Mouse (Mus musculus) spleen, postnatal 36 days (tissue): ENCODE results near the gene Pdzd7.
"Not testable (repeated sequence)": the region's sequence is repeated elsewhere in the genome, so short reads cannot be mapped to it uniquely, and the experiment has no call there.

Experiments used
- DNase-seq, 2 experiments: peaks; one replicate each; pipeline ENCODE4 v3.0.0; 2022; ENCODE audit warnings: low spot score in 2 of 2, mixed read lengths in 1 of 2

Pdzd7 gene

GRCm38 (mm10) chr19:45058841-45059240, 13.3 kb upstream of the Pdzd7 start:
- no peak for DNase-seq

GRCm38 (mm10) chr19:45058113-45058839, 12.8 kb upstream of the Pdzd7 start:
- peak; percentile 90 to 93 for DNase-seq

GRCm38 (mm10) chr19:45057724-45058112, 12.2 kb upstream of the Pdzd7 start:
- DNase-seq: no peak

GRCm38 (mm10) chr19:45056908-45057698, 11.6 kb upstream of the Pdzd7 start:
- no peak for DNase-seq

GRCm38 (mm10) chr19:45056364-45056763, 10.8 kb upstream of the Pdzd7 start:
- DNase-seq: peak in 1 of 2 experiments; percentile 36

GRCm38 (mm10) chr19:45054892-45055690, 9.6 kb upstream of the Pdzd7 start:
- no peak for DNase-seq

GRCm38 (mm10) chr19:45053451-45053850, 7.9 kb upstream of the Pdzd7 start:
- DNase-seq: no peak

- DNase-seq: no peak
Observed at GRCm38 (mm10) chr19:45049523-45049922, 4.0 kb upstream of the Pdzd7 start.

GRCm38 (mm10) chr19:45048644-45049365, 3.3 kb upstream of the Pdzd7 start:
- DNase-seq: no peak

GRCm38 (mm10) chr19:45047935-45048643, 2.6 kb upstream of the Pdzd7 start:
- peak; percentile 67 to 81 for DNase-seq

GRCm38 (mm10) chr19:45047417-45047934, 2.0 kb upstream of the Pdzd7 start, which contains the start of gene Sfxn3:
Sfxn3 (plus strand) TSS chr19:45047503.
- peak; percentile 77 to 79 for DNase-seq

GRCm38 (mm10) chr19:45046523-45047321, 1.2 kb upstream of the Pdzd7 start:
- DNase-seq: peak; percentile 64 to 68

- no peak for DNase-seq
Observed at GRCm38 (mm10) chr19:45045236-45045635, 281 bp downstream of the Pdzd7 start.

- no peak for DNase-seq
Observed at GRCm38 (mm10) chr19:45044389-45044927, 1.1 kb downstream of the Pdzd7 start.

GRCm38 (mm10) chr19:45040214-45040613, 5.3 kb downstream of the Pdzd7 start:
- DNase-seq: no peak

GRCm38 (mm10) chr19:45038198-45038597, 7.3 kb downstream of the Pdzd7 start:
- DNase-seq: not testable (repeated sequence)

- no peak for DNase-seq
Observed at GRCm38 (mm10) chr19:45036867-45037266, 8.7 kb downstream of the Pdzd7 start.

- no peak for DNase-seq
Observed at GRCm38 (mm10) chr19:45032570-45033332, 12.8 kb downstream of the Pdzd7 start.

- peak; percentile 41 to 48 for DNase-seq
Observed at GRCm38 (mm10) chr19:45031780-45032179, 13.7 kb downstream of the Pdzd7 start.
